Mouse (Mus musculus) adrenal gland, postnatal 36 days (tissue): ENCODE data around the gene Tjp1. TPM values are rescaled to one million over a fixed set of nuclear protein-coding genes. Genes with fewer than 3 reads are reported as not detected.

Experiments
- DNase-seq, 2 experiments: peaks; one replicate each; pipeline ENCODE4 v3.0.0; 2021; ENCODE audit warnings: mixed read lengths in 1 of 2
- total RNA-seq, 2 experiments: library from RNA; stranded (reverse); gene quantifications; 2 replicates each; pipeline ENCODE4 v1.2.3; 2021

Gene Tjp1
- total RNA-seq, 2 experiments from 2014 or later: 86.5 to 89.9 TPM

DNA sequence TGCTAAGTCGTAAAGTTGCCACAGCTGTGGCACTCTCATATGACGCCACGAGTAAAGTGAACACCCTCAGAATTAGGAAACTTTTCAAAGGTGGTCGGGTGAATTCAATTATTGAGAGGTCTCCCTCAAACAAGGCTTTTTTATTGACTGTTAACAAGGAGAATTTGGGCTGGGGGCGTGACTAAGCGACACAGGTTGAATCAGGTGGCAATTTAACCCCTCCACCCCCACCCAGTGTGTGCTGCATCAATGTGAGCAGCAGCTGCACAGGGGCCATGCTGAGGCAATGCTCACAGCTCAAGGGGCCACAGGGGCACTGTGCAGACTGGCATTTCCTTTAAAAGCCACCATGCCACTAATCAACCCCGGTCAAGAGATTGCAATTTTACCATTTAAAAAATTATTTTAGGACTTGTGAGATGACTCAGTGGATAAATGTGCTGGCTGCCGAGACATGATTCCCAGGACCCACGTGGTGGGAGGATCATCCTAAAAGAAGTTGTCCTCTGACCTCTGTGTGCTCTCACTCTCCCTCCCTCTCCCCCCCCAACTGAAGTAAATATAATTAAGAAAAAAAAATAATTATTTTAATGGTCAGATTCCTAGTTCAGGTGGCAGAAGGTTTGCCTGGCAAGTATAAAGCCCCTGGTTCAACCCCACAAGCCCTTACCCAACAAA lies 96.4 kb downstream of the Tjp1 start:
- DNase-seq: no peak

DNA sequence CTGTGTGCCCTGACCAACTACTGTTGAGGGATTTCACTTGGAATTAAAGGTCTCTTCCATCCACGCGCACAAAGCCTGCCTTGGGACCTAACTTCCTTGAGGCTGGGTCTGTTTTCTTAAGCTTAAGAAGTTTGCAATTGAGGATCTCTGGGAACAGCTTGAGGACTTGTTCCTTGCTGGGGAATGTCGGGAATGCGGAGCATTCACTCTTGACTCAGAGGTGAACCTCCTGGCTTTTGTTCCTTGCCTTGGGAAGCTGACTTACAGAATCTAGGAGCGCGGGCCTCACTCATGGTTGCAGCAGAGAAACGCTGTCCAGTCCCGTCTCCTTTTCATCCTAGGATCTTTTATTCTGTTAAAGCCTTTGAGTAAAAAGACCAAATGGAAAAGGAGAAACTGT lies 97.2 kb downstream of the Tjp1 start:
- DNase-seq: no peak

DNA sequence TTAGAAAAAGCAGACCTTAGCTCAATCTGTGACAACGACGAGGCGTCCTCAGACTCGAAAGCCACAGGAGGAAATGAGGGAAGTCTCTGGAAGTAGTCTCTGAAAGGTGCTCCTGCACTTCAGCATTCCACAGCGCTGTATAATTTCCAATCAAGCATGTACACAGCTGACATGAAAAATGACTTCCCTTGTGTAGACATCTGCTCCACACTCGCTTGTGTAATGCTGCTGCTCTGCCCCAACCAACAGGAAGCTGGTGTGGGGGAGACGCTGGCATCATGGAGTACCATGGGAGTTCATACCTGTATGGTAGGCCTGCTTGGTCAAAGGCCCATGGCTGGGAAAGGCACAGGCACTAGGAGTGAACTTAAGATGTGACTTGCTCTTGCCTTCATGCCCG lies 103.1 kb downstream of the Tjp1 start:
- DNase-seq: no peak

DNA sequence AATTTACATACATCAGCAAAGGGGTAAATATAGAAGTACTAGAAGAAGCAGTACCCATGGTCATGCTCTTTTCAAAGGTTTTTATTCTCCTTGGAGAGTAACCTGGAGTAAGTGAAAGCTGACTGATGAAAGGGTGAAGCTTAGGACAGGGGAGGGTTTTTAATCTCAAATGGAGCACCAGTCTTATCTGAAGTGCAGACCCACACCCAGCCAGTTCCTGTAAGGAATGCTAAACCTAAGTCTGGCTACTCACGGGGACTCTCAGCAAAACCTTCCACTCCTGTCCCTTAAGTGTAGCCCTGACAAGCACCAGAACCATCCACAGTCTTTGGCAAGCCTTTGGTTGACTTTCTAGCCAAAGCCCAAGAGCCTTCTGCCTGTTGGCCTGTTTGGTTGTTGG lies 105.1 kb downstream of the Tjp1 start:
- no peak for DNase-seq

DNA sequence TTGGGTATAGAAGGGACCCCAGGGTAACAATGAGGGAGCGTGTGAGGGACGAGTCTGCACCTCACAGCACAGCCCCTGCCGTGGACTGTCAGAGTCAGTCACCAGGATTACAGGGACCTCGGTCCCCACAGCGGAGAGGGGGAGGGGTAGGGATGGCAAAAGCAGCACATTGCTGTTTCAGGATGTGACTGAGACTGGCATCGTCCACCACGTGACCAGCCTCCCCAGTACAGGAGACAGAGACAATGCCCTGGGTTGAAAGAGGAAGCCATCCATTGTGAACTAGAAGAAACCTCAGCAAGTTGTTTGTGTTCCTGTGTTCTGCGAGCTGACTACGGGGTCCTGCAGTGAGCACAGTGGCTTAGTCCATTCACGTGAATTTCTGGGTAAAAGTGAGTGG lies 106.1 kb downstream of the Tjp1 start:
- peak; percentile 52 to 68 for DNase-seq

DNA sequence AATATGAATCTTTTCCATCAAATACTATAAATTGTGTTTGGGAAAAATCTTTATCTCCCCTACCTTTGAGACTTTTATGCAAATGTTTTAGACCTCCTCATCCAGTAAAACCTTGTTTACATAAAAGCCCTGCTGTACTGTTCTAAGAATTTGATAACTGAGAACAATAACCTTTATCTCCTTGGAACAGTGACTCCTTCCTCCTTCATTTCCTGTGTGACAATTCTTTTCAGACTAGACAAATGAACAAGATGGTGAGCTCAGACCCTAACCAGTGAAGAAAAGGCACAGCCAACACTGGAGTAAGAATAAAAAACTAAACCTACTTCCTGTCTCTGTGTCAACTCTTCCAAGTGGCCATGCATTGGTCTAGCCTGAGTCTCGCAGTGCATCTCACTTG lies 107.7 kb downstream of the Tjp1 start:
- DNase-seq: no peak

DNA sequence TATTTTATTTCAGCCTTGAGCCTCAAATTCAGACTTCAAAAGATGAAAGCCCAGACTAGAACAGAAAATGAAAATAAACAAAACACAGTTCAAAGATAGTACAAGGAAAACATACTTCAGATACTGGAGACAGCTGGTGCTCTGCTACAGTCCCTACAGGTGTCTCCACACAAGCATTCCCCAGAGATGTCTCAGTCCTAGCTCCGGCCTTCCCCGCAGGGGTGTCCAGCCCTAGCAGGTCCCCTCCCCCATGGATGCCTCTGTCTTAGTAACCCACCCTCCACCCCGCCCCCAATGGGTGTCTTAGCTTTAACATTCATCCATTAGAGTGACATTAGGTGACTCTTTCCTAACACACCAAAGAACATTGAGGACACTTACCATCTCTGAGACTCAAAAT lies 108.6 kb downstream of the Tjp1 start:
- DNase-seq: no peak

DNA sequence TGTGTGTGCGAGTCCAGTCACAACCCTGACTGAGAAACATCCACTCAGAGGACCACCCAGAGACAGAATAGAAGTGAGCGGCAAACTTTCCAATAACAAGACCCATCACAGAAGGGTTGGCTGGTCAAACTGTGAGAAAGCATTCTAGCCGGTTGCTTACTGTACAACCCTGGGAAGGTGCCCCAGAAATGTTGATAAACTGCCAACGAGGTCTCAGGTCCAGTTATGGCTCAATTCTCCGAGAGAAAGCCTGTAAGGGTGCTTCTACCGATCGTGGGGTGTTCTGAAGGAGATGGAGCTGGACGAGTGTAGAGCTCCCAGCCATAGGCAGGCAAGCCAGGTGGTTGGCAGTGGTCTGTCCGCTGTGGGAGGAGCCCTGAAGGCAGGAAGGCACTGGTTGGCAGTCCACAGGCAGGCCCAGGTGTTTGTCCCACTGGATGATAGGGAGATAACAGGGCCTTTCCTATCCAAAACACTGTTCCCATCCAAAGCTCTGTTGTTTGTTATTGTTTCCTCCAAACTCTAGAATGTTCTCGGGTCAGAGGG lies 109.1 kb downstream of the Tjp1 start:
- no peak for DNase-seq

DNA sequence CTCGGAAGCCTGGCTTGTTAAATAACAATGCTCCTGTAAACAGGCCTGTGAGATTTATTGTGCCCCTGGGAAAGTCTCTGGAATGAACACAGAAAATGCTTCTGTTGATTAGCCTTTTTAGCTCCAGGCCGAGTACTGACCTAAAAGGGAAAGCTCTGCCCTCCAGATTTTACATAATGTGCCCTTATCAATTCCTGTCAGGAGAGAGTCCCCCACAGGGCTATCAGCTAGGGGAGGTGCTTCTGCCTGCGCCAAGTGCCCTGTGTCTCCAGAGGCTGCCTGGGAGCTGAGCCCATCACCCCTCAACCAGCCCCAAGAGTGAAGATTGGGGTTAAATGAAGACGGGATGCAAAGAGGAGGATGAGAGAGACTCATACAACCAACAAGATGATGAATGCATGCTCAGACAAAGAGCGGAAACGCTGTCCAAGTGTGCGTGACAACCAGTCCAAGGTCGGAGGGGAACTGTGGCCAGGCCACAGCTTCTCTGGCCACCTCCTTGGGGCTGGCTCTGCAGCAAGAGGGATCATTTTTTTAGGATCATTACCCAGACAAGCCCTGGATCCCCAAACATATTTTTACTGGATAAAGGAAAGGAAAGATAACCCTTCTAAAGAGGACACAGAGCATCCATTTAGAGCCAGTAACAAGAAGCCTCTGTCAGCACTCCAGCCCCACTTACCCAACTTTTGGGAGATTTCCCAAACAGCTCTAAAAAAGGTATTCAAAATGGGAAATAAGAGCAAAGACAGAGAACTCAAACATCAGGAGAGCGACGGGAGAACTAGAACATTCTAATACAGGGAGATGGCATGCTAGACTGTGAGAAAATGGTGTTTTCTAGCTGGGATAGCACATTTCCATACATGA lies 110.1 kb downstream of the Tjp1 start:
- peak; percentile 40 to 53 for DNase-seq

DNA sequence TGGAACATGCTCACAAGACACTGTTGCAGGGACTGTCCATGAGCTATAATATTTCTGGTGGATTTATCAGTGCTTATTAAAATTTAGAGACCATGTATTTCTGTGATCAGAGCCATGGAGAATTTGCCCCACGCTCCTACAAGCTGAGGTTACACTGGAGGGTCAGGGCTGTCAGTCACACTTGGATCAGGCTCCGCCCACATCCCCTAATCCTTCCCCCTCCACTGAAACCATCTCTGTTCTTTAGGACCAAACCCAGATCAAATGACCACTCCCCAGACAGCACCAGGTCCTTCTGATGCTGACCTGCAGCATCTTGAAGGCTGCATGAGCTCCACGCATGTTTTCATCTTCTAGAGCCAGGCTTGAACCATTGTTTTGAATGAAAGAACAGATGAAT lies 111.1 kb downstream of the Tjp1 start:
- DNase-seq: no peak

DNA sequence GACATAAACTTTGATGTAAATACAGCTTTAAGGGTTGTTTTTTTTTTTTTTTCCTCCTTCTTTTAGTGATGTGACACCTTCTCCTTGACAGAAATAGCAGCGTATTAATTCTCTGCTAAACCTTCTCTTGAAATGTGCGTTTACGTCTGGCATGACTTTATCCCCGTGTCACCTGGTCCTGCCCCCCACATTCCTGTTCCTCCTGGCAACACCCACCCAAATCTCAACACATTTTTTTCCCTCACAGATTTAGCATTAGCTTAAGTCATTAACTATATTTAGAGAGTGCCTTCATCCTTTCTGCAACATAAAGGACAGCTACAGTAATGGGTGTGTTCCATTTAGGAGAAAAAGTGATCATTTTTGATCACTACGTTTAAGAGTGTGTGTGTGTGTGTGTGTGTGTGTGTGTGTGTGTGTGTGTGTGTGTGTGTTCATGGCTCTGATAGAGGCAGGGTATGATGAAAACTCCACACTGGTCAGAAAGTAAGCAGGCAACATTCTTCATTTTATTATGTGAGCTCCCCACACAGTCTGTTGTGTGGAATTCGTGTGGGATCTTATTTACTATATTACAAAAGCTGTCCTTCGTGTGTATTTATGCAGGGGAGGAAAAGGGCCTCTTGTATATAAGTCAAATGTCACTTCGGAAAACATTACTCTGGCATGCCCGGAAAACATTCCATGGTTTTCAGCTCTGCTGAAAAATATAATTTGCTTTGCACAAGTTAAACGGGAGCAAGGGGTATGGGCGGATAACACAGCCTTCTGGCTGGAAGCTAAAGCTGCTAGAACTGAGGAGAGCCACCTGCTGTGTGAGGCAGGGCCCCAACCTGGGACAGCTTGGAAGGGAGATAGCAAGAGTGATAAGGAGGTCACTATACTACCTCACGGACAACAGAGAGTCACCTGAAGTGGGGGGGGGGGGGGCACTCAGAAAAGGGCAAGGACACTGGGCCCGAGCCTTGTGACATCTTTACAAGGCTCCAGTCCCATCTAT lies 113.3 kb downstream of the Tjp1 start:
- no peak for DNase-seq

DNA sequence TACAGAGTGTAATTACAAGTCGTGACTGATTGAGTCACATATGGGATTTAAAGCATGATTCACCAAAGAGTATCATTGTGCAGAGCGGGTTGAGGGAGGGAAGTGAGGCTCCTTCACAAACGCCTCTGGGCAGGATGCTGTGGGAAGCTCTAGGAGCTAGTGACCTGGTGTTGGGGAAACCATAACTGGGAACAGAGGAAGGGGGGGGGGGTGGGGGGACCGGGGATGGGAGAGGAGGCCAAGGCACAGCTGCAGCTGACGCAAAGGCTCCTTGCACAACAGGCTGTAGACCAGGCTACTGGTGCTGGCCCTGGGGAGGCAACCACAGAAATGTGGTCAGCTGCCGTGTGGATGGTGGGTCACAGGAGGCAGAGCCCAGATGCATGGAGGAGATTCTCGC lies 116.9 kb downstream of the Tjp1 start:
- peak; percentile 37 to 41 for DNase-seq

DNA sequence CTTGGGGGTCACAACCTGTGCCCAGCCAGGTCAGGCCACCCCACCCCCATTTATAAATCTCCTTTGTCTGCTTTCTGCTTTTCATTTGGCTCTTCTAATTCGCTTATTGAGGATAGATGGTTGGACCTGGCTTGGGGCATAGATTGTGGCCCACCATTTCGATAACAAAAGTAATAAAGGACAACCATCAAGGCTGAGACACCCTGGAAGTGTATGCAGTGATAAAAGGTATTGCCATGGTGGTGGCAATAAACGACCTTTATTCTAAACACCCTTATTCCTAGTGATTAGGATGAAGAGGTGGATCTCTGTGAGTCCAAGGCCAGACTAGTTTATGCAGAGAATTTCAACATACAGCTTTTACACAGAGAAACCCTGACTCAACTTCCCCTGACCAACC lies 121.2 kb downstream of the Tjp1 start:
- DNase-seq: no peak

DNA sequence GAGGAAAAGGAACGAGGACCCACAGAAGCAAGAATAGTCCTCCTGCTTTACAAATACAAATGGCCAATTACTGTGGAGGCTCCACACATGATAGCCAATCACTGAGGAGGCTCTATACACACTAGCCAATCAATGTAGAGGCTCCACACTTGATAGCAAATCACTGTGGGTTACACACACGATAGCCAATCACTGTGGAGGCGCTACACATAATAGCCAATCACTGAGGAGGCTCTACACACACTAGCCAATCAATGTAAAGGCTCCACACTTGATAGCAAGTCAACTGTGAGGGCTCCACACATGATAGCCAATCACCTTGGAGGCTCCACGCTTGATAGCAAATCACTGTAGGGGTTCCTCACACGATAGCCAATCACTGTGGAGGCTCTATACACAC lies 125.1 kb downstream of the Tjp1 start:
- no peak for DNase-seq

DNA sequence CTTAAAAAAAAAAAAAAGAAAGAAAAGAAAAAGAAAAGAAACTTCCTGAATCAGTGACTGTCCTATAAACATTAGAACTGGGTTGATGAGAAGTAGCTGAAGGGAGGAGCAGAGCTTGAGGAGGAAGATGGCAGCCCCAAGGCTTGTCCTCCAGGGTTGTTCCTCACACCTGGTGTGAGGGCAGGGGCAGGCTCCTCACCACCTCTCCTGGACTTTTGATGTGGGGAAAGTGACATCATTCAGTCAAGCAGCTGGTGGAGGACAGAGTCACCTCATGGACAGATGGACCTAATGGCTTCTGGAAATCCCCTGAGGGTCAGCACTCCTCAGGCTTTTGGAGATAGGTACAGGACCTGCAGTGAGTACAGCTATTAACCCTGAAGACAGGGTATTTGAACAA lies 126.0 kb downstream of the Tjp1 start:
- DNase-seq: no peak

DNA sequence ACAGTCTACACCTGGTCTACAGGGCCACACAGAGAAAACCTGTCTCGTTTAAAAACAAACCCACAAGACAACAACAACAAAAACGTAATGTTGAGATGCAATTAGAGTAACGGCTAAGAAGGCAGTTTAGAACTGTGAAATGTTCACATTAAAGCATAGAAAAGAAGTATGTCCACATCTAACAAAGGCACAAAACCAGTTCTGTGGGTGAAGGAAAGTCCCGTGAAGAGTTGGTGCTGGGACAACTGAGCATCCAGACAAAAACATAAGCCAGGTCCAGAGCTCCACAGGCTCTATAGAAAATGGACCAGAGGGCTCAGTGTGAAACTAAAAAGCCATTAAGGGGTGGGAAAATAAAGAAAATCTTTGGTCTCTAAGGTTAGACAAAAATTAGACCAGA lies 131.7 kb downstream of the Tjp1 start:
- DNase-seq: no peak

DNA sequence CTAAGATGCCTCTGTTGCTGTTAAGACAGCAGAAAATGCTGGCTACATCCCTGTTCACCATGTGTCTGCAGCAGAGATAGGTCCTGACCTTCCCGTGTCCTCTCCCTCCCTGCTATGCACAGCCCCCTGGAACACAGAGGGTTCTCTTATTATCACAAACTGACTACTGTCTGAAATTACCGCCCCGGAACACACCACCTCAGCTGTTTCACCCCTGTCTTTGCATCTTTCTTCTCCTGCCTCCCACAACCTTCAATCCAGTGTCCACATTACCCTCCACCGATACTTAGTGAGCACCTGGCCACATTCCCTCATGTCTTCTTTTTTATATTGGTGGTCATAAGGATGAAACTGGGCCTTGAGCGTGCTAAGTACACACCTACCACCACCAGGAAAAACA lies 132.4 kb downstream of the Tjp1 start:
- DNase-seq: no peak

DNA sequence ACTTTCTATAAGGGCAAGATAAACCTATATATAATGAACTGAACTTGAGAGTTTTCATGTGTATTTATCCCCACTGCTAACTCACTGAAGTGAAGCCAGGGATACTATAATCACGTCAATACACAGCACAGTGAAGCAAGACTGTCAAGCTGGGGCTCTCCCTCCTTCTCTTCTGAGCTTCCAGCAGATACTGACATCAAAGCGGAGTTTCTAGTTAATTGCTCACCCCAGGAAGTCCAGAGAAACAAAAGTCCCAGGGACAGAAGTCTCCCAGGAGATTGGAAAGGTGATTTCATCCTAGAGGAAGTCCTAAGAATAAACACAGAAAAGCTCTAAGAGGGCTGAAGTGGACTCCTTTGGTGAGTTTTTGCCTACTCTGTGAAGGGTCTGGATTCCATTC lies 132.9 kb downstream of the Tjp1 start:
- no peak for DNase-seq

DNA sequence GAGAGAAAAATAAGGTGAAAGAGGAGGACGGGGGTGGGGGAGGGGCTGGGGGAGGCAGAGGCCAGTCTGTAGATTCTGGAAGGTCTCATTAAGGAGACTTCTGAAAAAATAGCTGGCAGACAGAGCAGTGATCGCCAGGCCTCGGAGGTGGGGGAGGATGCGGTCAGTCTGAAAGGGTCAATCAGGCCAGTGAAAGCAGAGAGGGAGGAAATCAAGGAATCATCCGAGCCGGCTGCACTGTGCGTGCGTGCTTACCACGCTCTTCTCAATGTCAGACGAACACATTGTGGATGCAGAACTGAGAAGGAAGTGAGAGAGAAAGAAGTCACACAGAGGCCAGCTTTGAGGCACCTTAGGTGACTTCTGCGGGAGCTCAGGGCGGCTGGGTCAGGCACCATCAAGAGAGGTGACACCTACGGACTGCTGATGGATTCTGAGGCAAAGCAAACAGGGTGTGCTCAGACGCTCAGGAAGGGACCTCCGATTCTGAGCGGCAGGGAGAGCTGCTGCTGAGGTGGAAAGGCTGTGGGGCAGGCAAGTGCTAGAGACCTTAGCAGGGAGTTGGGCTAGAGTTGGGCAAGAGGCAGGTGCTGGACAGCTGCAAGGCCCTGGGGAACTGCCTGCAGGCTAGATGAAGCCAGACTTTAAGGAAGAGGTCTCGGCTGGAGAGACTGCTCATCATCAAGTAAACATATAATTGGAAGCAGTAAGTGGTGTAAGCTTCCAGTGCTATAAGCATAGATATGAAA lies 133.7 kb downstream of the Tjp1 start:
- no peak for DNase-seq

DNA sequence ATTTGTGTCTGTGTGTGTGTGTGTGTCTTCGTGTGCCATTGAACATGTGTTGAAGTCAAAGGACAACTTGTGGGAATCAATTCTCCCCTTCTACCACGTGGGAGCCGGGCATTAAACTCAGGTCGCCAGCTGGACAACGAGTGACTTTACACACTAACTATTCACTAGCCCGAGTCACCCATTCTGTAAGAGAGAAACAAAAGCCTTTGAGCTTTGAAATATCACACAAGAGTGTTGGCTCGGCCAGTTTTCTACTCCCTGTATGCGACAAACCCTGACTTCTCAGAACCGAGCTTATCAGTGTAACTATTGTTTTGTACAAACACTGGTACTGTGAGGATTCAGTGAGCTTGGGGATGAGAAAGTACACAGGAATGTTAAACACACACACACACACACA lies 134.6 kb downstream of the Tjp1 start:
- DNase-seq: no peak

DNA sequence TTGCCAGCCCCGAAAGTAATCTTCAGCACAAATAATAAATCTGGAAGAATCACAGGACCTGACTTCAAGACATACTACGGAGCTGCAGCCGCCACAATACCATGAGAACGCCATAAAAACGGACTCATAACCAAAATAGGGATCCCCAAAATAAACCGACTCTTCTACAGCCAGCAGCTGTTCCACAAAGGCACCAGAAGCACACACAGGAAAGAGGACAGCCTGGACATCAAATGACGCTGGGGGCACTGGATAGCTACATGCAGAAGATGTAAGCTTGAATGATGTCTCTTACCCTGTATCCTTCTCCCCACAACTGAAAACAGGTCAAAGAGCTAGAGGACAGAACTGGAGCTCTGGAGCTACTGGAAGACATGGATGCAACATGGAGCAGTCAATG lies 138.0 kb downstream of the Tjp1 start:
- no peak for DNase-seq
